Mouse (Mus musculus): ENCODE measurements around the gene Slit3. TPM values are rescaled to one million over a fixed set of nuclear protein-coding genes. Genes with fewer than 3 reads are reported as not detected.

The Slit3 gene
- polyA plus RNA-seq, 3 experiments from 2014 or later, result not detected

DNA sequence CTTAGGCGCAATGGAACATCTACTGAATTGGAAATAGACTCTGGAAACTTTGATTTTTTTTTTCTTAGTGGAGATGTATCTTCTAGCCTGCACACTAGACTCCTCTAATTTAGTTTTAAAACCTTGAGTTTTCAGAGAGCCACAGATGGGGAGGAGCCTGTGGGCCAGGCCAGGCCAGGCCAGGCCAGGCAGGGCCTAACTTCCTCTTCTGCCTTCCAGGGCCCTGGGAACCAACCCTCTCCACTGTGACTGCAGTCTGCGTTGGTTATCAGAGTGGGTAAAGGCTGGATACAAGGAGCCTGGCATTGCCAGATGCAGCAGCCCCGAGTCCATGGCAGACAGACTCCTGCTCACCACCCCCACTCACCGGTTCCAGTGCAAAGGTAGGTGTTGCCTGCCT is 539.9 kb downstream of the Slit3 start:
- no peak for ATAC-seq

- ATAC-seq, result no peak
Observed at GRCm38 (mm10) chr11:35662945-35663344, 541.9 kb downstream of the Slit3 start.

DNA sequence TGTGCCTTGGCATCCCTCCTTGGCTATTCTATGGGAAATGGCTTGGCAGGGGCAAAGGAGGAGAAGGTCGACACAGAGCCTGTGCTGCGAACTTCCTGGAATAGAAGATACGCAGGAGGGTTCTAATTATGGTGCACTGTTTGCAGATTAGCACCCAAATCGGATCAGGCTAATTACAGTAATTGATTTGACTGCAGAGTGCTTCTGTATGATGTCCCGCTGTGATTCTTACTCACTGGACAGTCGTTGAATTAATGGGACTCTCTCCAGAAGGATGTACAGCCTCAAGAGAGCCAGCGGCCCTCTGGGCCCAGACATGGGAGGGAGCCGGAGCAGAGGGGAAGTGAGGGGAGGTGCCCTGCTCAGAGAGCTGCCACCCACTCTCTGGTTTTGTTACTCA is 542.6 kb downstream of the Slit3 start:
- no peak for ATAC-seq

- ATAC-seq, result no peak
Observed at GRCm38 (mm10) chr11:35664991-35665390, 544.0 kb downstream of the Slit3 start.

GRCm38 (mm10) chr11:35667428-35667827 is 546.4 kb downstream of the Slit3 start:
- no peak for ATAC-seq

- ATAC-seq, result no peak
Observed at GRCm38 (mm10) chr11:35668138-35668537, 547.1 kb downstream of the Slit3 start.

GRCm38 (mm10) chr11:35668750-35669149 is 547.7 kb downstream of the Slit3 start:
- ATAC-seq, result no peak

- ATAC-seq, result no peak
Observed at GRCm38 (mm10) chr11:35669536-35669935, 548.5 kb downstream of the Slit3 start.

DNA sequence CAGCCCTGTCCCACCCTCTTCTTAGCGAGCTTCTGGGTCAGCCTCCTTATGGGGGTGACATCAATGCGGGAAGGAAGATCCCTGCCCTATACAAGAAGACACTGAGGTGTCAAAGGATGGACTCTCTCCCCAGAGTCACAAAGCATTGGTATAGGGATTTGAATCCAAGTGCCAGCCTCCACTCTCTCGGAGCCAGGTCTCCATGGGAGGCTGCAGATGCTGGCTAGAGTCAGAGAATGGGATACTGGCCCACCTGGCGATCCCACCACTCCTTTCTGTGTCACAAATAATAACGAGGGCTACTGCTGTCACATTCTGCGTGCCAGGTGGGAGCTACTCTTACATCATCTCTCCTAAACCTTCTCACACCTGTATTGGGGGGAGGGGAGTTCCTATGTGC is 549.2 kb downstream of the Slit3 start:
- ATAC-seq, result no peak

- ATAC-seq, result no peak
Observed at GRCm38 (mm10) chr11:35670746-35671145, 549.7 kb downstream of the Slit3 start.

DNA sequence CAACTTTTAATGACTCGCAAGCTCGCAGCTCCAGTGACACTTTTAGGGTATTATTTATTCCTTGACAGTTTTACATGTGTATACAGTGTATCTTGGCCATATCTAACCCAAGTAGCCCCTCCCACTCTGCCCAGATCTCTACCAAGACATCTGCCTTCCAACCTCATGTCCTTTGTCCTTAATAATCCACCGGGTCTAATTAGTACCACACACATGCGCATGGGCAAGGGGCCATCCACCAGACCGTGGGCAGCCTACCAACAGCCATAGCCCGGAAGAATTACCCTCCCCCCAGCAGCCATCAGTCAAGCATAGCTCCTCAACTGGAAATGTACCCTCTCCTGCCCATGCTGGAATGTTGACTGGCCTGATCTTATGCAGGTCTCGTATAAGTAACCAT is 552.0 kb downstream of the Slit3 start:
- no peak for ATAC-seq

DNA sequence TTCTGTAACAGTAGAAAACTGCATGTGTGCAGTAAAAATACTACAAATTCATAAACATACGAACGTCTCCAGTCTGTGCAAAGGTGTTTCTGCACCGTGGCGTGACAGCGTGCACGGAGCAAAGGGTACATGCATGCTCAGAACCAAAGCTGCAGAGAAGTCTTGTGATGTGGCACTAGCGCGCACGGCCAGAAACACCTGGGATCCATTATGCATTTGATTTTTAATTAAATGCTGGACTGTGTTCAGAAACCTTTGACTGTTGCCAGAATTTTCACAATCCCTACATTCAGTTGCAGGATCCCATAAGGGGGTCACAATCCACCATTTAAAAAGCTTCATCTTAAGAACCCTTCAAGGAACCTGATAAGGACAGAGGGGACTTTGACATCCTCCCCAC is 553.2 kb downstream of the Slit3 start:
- no peak for ATAC-seq

DNA sequence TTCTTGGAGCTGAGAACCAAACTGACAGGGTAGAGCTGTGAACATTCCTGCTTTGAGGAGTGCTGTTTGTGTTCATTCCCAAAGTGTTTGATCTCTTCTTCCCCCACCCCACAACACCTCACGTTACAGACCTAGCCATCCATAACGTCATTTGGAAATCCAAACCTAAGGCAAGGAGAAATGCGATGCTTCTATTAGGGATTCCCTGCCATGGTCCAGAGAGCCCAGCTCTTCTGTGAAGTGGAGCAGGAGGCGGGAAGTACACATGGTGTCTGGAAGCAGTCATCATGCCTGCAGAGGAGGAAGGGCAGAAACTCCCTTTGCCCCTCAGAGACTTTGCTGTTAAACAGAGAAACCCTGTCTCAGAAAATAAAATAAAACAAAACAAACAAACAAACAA is 555.7 kb downstream of the Slit3 start:
- ATAC-seq, result no peak

GRCm38 (mm10) chr11:35679976-35680375 is 559.0 kb downstream of the Slit3 start:
- no peak for ATAC-seq

DNA sequence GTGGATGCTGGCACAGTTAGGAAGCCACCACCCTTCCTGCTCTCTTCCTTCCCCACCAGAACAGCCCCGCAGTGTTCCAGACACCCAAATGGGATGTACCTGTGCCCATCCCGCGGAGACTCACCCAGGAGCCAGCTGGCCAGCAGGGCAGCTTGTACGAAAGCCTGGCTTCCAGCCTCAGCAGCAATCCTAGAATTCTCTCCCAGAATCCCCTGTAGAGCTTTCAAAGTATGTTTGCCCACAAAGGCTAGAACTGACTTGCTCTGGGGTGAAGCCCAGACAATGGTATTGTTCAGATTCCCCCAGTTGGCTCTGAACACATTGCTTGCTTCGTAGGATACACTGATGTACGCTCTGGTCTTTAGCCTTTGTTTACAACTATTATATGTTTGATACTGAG is 566.3 kb downstream of the Slit3 start:
- ATAC-seq, result no peak

DNA sequence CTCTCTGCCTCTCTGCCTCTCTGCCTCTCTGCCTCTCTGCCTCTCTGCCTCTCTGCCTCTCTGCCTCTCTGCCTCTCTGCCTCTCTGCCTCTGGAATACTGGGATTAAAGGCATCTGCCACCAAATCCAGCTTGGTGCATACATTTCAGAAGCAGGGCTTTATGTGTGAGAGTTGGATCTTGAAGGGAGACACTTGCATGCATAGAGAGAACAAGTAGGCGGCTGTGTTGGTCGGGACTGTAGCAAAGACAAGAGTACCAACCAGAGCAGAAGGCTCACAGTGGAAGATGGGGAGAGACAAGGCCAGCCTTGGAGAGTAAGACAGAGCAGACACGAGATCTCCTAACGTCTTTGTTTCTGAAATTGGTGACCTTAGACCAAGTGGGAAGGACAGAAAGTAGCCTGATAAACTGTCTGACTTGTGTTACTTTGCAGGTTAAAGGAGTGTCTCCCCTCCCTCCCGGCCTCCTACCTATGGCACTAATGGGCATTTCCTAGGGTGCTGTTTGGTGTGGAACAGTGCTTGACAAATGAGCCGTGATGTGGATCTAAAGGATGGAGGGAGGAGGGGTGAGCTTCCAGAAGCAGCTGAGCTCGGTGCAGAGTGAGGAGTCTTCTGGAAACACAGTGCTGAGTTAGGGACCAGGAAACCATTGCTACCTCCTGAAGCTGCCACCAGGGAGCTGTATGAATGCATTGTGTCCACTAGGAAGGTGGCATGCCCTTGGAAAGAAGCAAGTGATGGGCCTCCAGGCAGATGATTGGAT is 569.7 kb downstream of the Slit3 start:
- no peak for ATAC-seq

DNA sequence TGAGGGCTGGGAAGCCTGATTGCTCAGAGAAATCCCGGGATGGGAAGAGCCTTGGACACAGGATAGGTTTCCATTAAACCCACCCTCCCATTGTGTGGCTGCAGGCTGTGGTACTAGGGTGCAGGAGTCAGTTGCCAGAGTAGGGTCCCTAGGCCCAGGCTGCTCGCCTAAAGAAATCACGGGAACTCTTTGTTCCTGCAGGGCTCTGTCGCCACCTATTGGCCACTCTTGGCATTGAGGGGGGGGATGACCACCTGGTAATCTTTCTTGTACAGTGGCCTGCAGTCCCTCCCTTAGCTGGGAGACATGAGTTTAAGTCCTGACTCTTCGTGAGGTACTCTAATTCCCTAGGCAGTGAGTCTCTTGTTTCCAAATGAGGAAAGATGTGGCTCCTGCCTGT is 572.1 kb downstream of the Slit3 start:
- no peak for ATAC-seq

DNA sequence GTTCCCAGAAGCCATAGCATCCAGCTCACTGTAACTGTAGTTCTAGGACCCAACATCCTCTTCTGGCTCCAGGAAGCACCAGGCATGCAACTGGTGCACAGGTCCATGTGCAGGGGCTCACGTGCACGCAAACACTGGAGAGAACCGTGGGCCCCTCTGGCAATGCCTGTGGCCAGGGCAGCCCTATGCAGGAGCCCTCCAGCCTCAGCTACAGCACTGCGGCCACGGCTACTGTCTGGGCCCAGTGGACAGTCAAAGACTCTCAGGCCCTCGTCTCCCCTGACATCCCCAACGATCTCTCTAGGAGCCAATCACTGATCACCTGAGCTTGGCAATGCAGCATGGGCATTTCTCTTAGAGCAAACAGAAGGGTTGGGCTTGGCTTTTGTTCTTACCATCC is 572.6 kb downstream of the Slit3 start:
- ATAC-seq, result no peak

- ATAC-seq, result no peak
Observed at GRCm38 (mm10) chr11:35697476-35697875, 576.5 kb downstream of the Slit3 start.

GRCm38 (mm10) chr11:35698901-35699300 is 577.9 kb downstream of the Slit3 start:
- no peak for ATAC-seq

- ATAC-seq, result no peak
Observed at GRCm38 (mm10) chr11:35703471-35703870, 582.4 kb downstream of the Slit3 start.

DNA sequence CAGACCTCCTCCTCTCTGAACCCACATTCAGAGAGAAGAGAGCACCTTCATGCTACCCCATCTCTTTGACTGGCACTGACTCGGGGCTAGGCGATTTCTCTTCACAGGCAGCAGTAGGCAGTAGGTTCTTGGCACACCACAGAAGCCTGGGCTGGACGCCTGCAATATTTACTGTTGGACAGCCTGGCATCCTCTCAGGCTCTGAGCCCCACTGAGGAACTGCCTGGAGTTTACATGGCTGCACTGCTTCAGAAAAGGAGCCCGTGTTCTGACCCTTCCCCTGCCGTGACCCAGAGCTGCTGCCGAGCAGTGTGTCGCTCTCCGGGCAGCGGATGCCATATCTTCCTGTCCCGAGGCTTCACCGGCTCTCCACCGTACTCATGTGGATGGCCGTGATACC is 583.4 kb downstream of the Slit3 start:
- ATAC-seq, result no peak

- no peak for ATAC-seq
Observed at GRCm38 (mm10) chr11:35704927-35705326, 583.9 kb downstream of the Slit3 start.

- no peak for ATAC-seq
Observed at GRCm38 (mm10) chr11:35707431-35707830, 586.4 kb downstream of the Slit3 start.

DNA sequence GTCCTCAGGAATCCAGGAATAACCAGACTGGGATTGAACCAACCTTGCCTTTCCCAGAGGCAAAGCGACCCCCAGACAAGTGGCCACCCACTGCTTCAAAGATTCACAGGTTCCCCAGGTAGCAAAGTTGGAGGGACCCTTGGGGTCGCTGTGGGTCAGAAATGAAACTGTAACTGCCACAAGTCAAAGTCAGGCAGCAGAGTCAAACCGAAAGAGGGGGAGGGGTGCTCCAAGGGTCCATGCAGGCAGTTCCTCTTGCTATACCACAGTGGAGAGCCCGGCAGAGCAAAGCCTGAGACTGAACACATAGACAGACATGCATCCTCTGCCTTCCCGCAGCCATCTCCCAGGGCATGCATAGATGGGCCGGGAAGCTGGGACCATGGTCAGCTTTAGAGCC is 590.3 kb downstream of the Slit3 start:
- no peak for ATAC-seq
